Mouse (Mus musculus) monocyte, adult 2 months (primary cell): ENCODE measurements around the gene Gimap8.

Source experiments
- DNase-seq, 2 experiments: peaks; one replicate each; pipeline ENCODE4 v3.0.0; 2022; ENCODE audit warnings: low spot score in 2 of 2, low read depth in 1 of 2

Gene Gimap8

GRCm38 (mm10) chr6:48702146-48702545 is 55.1 kb downstream of the Gimap8 start:
- no peak for DNase-seq

DNA sequence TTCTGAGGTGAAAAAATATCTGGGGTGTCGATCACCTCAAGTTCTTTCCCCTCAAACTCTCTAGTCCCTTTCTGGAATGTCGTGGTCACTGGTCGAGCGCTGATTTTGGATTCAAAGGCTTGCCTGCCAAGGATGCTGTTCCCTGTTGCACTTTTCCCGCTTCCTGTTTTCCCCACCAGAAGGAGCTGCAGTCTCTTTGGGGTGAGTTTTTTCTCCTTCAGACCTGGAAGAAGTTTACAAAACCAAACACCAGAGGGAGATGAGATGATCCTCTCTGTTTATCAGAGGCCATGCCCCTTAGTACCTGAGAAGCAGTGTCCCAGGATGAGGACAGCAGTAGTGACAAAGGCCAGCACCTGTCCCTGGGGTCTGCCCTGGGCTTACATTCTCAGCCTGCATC is 55.6 kb downstream of the Gimap8 start:
- no peak for DNase-seq

GRCm38 (mm10) chr6:48704146-48704545 is 57.1 kb downstream of the Gimap8 start:
- no peak for DNase-seq

DNA sequence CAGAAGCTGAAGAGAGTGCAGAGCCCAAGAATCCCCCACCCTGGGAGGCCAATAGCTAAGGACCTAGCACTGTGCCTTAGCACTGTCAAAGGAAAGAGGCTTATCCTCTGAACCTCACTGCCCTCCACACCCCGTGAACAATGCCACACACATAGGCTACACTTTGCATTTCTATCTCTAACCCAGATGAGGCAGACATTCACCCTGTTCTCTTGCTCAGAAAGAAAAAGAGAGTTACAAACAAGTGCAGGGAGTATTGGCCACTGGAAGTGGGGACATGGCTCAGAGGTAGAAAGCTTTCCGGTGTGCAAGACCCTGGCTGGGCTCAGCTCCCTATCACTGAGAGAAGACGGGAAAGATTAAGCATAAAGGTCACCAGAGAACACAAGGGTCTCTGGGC is 59.1 kb downstream of the Gimap8 start:
- no peak for DNase-seq
